Mouse (Mus musculus): ENCODE data around the gene Ctnna2. TPM values are rescaled to one million over a fixed set of nuclear protein-coding genes. Genes with fewer than 3 reads are reported as not detected.

Ctnna2 gene
- polyA plus RNA-seq, 1 experiment from 2014 or later: 10.3 TPM

DNA sequence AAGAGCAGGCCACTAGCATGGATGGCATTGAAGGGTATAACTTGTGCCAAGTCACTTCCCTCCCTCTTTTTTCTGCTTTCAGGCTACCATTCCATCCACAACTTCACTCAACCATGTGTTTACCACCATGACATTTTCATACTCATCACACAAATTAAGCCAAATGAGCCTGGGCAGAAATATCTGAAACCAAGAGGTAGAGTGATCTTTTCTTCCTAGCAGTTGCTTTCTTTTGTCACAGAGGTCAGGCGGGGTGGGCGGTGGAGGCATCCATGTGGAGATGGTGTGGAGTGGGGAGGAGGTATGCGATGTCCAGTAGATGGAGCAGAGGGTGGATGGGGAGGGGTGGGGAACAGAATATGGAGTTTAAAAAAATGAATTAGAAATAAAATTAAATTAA, 672.7 kb downstream of the Ctnna2 start:
- H3K4me2 ChIP-seq (ENCODE audit: low read length): no peak overlapping the region
- H3K27me3 ChIP-seq (replicated peaks; ENCODE audit: control insufficient read depth, insufficient read depth, low read length): no peaks in the 10 kb centered on the region
- DNase-seq (ENCODE audit: low spot score) (no peak), ATAC-seq (replicated peaks; ENCODE audit: low FRiP score, low TSS enrichment, low read depth) (no peak)
- no peaks in the 10 kb centered on the region for H3K4me1 ChIP-seq (replicated peaks; ENCODE audit: control insufficient read depth, insufficient read depth, low read length)
- no peak overlapping the region for H3K9ac ChIP-seq (ENCODE audit: low read length)
- H3K4me3 ChIP-seq (ENCODE audit: low read depth, low read length): no peak overlapping the region
- no peak overlapping the region for H3K27ac ChIP-seq (ENCODE audit: low read depth)
- no peaks in the 10 kb centered on the region for H3K9me3 ChIP-seq (ENCODE audit: control insufficient read depth, low read length)
- H3K36me3 ChIP-seq (ENCODE audit: control insufficient read depth, insufficient read depth, low read length): no peaks in the 10 kb centered on the region
- WGBS: 97% methylated on average over 3 of the region's 3 CpGs

- WGBS: 82% methylated on average over 1 of the region's 1 CpGs
- ATAC-seq (replicated peaks; ENCODE audit: low FRiP score, low TSS enrichment, low read depth): no peak
- H3K27me3 ChIP-seq (replicated peaks; ENCODE audit: control insufficient read depth, insufficient read depth, low read length): no peaks in the 10 kb centered on the region
- DNase-seq (ENCODE audit: low spot score): no peak
- no peaks in the 10 kb centered on the region for H3K36me3 ChIP-seq (ENCODE audit: control insufficient read depth, insufficient read depth, low read length)
- H3K27ac ChIP-seq (ENCODE audit: low read depth): no peak overlapping the region
- no peaks in the 10 kb centered on the region for H3K9me3 ChIP-seq (ENCODE audit: control insufficient read depth, low read length)
- H3K4me1 ChIP-seq (replicated peaks; ENCODE audit: control insufficient read depth, insufficient read depth, low read length): no peaks in the 10 kb centered on the region
- no peak overlapping the region for H3K9ac ChIP-seq (ENCODE audit: low read length)
- no peak overlapping the region for H3K4me2 ChIP-seq (ENCODE audit: low read length)
- H3K4me3 ChIP-seq (ENCODE audit: low read depth, low read length): no peak overlapping the region
Observed at GRCm38 (mm10) chr6:77301305-77301704, 678.2 kb downstream of the Ctnna2 start.

DNA sequence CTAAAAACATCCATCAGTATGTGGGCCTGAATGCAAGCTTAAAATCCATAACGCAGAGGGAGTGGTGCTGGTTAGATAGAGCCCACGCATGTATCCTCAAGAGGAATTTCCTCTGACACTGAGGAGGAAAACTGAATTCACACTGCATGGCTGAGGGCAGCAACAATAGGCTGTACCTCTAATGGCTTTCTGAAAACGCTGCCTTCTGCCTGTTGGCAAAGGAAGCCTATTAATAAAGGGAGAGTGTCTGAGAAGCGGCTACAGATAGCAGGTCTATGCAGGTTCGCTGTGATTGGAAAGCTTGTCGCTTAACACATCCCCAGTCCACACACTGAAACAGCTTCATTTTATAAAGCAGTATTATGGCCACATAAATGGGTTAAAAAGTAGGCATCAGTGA, 688.1 kb downstream of the Ctnna2 start:
- 63% methylated on average over 6 of the region's 6 CpGs for WGBS
- no peaks in the 10 kb centered on the region for H3K4me1 ChIP-seq (replicated peaks; ENCODE audit: control insufficient read depth, insufficient read depth, low read length)
- no peak for ATAC-seq (replicated peaks; ENCODE audit: low FRiP score, low TSS enrichment, low read depth)
- H3K27ac ChIP-seq (ENCODE audit: low read depth): no peak overlapping the region
- no peaks in the 10 kb centered on the region for H3K36me3 ChIP-seq (ENCODE audit: control insufficient read depth, insufficient read depth, low read length)
- no peak overlapping the region for H3K9ac ChIP-seq (ENCODE audit: low read length)
- DNase-seq (ENCODE audit: low spot score): no peak
- H3K4me2 ChIP-seq (ENCODE audit: low read length): no peak overlapping the region
- no peaks in the 10 kb centered on the region for H3K9me3 ChIP-seq (ENCODE audit: control insufficient read depth, low read length)
- no peak overlapping the region for H3K4me3 ChIP-seq (ENCODE audit: low read depth, low read length)
- no peaks in the 10 kb centered on the region for H3K27me3 ChIP-seq (replicated peaks; ENCODE audit: control insufficient read depth, insufficient read depth, low read length)

- ATAC-seq (replicated peaks; ENCODE audit: low FRiP score, low TSS enrichment, low read depth) (no peak), DNase-seq (ENCODE audit: low spot score) (no peak)
- Histone ChIP-seq H3K4me3 (ENCODE audit: low read depth, low read length) (no peak overlapping the region), H3K27ac (ENCODE audit: low read depth) (no peak overlapping the region), H3K27me3 (replicated peaks; ENCODE audit: control insufficient read depth, insufficient read depth, low read length) (no peaks in the 10 kb centered on the region), H3K9ac (ENCODE audit: low read length) (no peak overlapping the region), H3K9me3 (ENCODE audit: control insufficient read depth, low read length) (no peaks in the 10 kb centered on the region), H3K36me3 (ENCODE audit: control insufficient read depth, insufficient read depth, low read length) (no peaks in the 10 kb centered on the region), H3K4me2 (ENCODE audit: low read length) (no peak overlapping the region), H3K4me1 (replicated peaks; ENCODE audit: control insufficient read depth, insufficient read depth, low read length) (no peaks in the 10 kb centered on the region)
Observed at GRCm38 (mm10) chr6:77288402-77288801, 691.1 kb downstream of the Ctnna2 start.

- DNase-seq (ENCODE audit: low spot score) (no peak), ATAC-seq (replicated peaks; ENCODE audit: low FRiP score, low TSS enrichment, low read depth) (no peak)
Observed at GRCm38 (mm10) chr6:77286317-77286716, 693.2 kb downstream of the Ctnna2 start.

GRCm38 (mm10) chr6:77278794-77279193, 700.7 kb downstream of the Ctnna2 start:
- Histone ChIP-seq H3K9ac (ENCODE audit: low read length) (no peak overlapping the region), H3K4me3 (ENCODE audit: low read depth, low read length) (no peak overlapping the region), H3K36me3 (ENCODE audit: control insufficient read depth, insufficient read depth, low read length) (no peaks in the 10 kb centered on the region), H3K27ac (ENCODE audit: low read depth) (no peak overlapping the region), H3K27me3 (replicated peaks; ENCODE audit: control insufficient read depth, insufficient read depth, low read length) (no peaks in the 10 kb centered on the region), H3K4me2 (ENCODE audit: low read length) (no peak overlapping the region), H3K9me3 (ENCODE audit: control insufficient read depth, low read length) (no peaks in the 10 kb centered on the region), H3K4me1 (replicated peaks; ENCODE audit: control insufficient read depth, insufficient read depth, low read length) (no peaks in the 10 kb centered on the region)
- ATAC-seq (replicated peaks; ENCODE audit: low FRiP score, low TSS enrichment, low read depth) (no peak), DNase-seq (ENCODE audit: low spot score) (no peak)
- 90% methylated on average over 5 of the region's 5 CpGs for WGBS

More at GRCm38 (mm10) chr6:77286317-77286716, 693.2 kb downstream of the Ctnna2 start:
- Histone ChIP-seq H3K4me1 (replicated peaks; ENCODE audit: control insufficient read depth, insufficient read depth, low read length) (no peaks in the 10 kb centered on the region), H3K27ac (ENCODE audit: low read depth) (no peak overlapping the region), H3K4me3 (ENCODE audit: low read depth, low read length) (no peak overlapping the region), H3K27me3 (replicated peaks; ENCODE audit: control insufficient read depth, insufficient read depth, low read length) (no peaks in the 10 kb centered on the region), H3K4me2 (ENCODE audit: low read length) (no peak overlapping the region), H3K9me3 (ENCODE audit: control insufficient read depth, low read length) (no peaks in the 10 kb centered on the region), H3K36me3 (ENCODE audit: control insufficient read depth, insufficient read depth, low read length) (no peaks in the 10 kb centered on the region), H3K9ac (ENCODE audit: low read length) (no peak overlapping the region)
- 84% methylated on average over 5 of the region's 5 CpGs for WGBS

- H3K4me3 ChIP-seq (ENCODE audit: low read depth, low read length): no peak overlapping the region
- H3K27me3 ChIP-seq (replicated peaks; ENCODE audit: control insufficient read depth, insufficient read depth, low read length): no peaks in the 10 kb centered on the region
- WGBS: 50% methylated on average over 3 of the region's 3 CpGs
- no peaks in the 10 kb centered on the region for H3K36me3 ChIP-seq (ENCODE audit: control insufficient read depth, insufficient read depth, low read length)
- no peak for DNase-seq (ENCODE audit: low spot score)
- H3K9me3 ChIP-seq (ENCODE audit: control insufficient read depth, low read length): no peaks in the 10 kb centered on the region
- H3K27ac ChIP-seq (ENCODE audit: low read depth): no peak overlapping the region
- no peak for ATAC-seq (replicated peaks; ENCODE audit: low FRiP score, low TSS enrichment, low read depth)
- H3K4me1 ChIP-seq (replicated peaks; ENCODE audit: control insufficient read depth, insufficient read depth, low read length): no peaks in the 10 kb centered on the region
- H3K9ac ChIP-seq (ENCODE audit: low read length): no peak overlapping the region
- H3K4me2 ChIP-seq (ENCODE audit: low read length): no peak overlapping the region
Observed at GRCm38 (mm10) chr6:77265163-77265562, 714.3 kb downstream of the Ctnna2 start.

DNA sequence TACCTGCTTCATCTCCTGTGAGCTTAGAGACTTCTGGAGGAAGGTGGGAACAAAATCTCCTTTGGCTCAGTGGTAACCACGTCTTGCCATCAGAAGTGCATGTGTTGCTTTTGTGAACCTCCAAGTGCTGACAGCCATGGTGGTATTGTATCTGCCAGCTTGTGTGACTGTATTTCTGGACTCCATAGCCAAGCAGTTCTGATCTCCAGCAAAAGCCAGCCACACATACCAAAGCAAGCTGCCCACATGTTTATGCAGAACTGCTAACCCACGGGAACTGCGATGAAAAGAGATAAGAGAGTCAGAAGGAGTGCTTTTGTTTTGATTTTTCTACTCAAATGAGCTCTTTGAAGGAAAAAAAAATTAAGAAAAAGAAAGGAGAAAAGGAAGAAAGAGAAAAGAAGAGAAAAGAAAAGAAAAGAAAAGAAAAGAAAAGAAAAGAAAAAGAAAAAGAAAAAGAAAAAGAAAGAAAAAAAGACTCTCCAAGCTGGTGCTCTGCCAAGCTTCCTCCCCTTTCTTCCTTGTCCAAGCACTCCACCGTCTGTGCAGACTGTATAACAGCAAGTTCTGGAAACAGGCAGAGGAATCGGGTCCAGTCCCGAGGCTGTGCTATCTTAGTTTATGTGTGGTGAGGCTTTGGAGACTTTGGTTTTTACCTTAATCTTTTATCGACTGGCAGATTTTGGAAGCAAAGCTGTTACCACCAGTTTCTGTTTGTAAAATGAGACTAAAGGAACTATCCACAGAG, 722.0 kb downstream of the Ctnna2 start:
- no peaks in the 10 kb centered on the region for H3K36me3 ChIP-seq (ENCODE audit: control insufficient read depth, insufficient read depth, low read length)
- WGBS: 38% methylated on average over 7 of the region's 7 CpGs
- H3K4me3 ChIP-seq (ENCODE audit: low read depth, low read length): no peak overlapping the region
- H3K9ac ChIP-seq (ENCODE audit: low read length): no peak overlapping the region
- no peak overlapping the region for H3K4me2 ChIP-seq (ENCODE audit: low read length)
- ATAC-seq (replicated peaks; ENCODE audit: low FRiP score, low TSS enrichment, low read depth): no peak
- H3K27ac ChIP-seq (ENCODE audit: low read depth): no peak overlapping the region
- H3K27me3 ChIP-seq (replicated peaks; ENCODE audit: control insufficient read depth, insufficient read depth, low read length): no peaks in the 10 kb centered on the region
- no peaks in the 10 kb centered on the region for H3K9me3 ChIP-seq (ENCODE audit: control insufficient read depth, low read length)
- H3K4me1 ChIP-seq (replicated peaks; ENCODE audit: control insufficient read depth, insufficient read depth, low read length): no peaks in the 10 kb centered on the region
- DNase-seq (ENCODE audit: low spot score): no peak

DNA sequence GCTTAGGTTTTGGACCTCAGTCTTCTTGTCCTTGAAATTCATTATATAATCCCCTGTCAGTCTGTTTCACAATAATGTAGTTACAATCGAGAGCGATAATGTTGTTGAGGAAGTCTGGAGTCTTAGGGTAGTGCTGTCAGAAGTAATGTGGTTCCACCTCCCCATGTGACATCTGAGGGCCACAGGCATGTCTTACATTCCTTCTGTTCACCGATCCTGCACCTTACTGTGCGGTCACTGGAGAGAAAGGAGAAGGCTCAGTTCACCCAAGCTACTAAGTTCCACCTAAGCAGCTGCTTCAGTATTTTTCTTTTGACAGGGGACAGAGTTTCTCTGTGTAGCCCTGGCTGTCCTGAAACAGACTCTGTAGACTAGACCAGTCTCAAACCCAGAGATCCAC, 723.2 kb downstream of the Ctnna2 start:
- no peak overlapping the region for H3K4me2 ChIP-seq (ENCODE audit: low read length)
- H3K27me3 ChIP-seq (replicated peaks; ENCODE audit: control insufficient read depth, insufficient read depth, low read length): no peaks in the 10 kb centered on the region
- no peak overlapping the region for H3K4me3 ChIP-seq (ENCODE audit: low read depth, low read length)
- no peaks in the 10 kb centered on the region for H3K9me3 ChIP-seq (ENCODE audit: control insufficient read depth, low read length)
- 94% methylated on average over 4 of the region's 4 CpGs for WGBS
- H3K36me3 ChIP-seq (ENCODE audit: control insufficient read depth, insufficient read depth, low read length): no peaks in the 10 kb centered on the region
- no peak overlapping the region for H3K9ac ChIP-seq (ENCODE audit: low read length)
- DNase-seq (ENCODE audit: low spot score): no peak
- ATAC-seq (replicated peaks; ENCODE audit: low FRiP score, low TSS enrichment, low read depth): no peak
- no peak overlapping the region for H3K27ac ChIP-seq (ENCODE audit: low read depth)
- no peaks in the 10 kb centered on the region for H3K4me1 ChIP-seq (replicated peaks; ENCODE audit: control insufficient read depth, insufficient read depth, low read length)
